Mouse (Mus musculus) liver, adult 2 months (tissue): ENCODE measurements around the gene Zwilch.

Experiments used
- CTCF ChIP-seq: fragments of 200-500 bp; IDR thresholded peaks from 2 replicates; pipeline ENCODE4 v1.5.1; 2011; ENCODE audit warnings: low read depth, low read length, control low read depth
- POLR2A ChIP-seq: fragments of 200-500 bp; IDR thresholded peaks from 2 replicates; pipeline ENCODE4 v1.6.1; 2011; ENCODE audit warnings: low read length, control low read depth; ENCODE audit not compliant: insufficient read depth; ENCODE audit errors: extremely low read depth

DNA sequence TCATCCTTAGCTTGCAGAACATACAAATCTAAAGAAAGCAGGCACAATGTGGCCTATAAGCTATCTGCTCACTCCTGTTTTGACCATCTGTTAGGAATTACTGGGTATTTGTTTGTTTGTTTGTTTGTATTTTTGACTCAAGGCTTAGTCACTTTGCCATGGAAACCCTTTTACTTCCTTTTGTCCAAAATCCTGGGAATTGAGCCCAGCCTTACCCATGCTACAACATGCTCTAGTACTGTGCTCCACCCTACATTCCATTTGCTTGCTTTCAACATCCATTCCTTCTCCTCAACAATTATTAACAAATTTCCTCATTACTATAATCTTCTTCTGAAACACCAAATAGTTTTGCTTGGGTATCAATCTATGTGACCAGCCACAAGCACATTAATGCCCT, 30.0 kb upstream of the Zwilch start:
- TF ChIP-seq CTCF (no peak), POLR2A (no peak)
